Mouse (Mus musculus) spleen, adult 2 months (tissue): ENCODE data around the gene Arhgap25.

Experiments
- CTCF ChIP-seq: fragments of 200-500 bp; IDR thresholded peaks from 2 replicates; pipeline ENCODE4 v1.5.1; 2011; ENCODE audit warnings: mild to moderate bottlenecking, inconsistent platforms; ENCODE audit not compliant: insufficient read depth, insufficient read length, insufficient replicate concordance; ENCODE audit errors: extremely low read depth
- POLR2A ChIP-seq: fragments of 200-500 bp; IDR thresholded peaks from 2 replicates; pipeline ENCODE4 v1.6.1; 2011; ENCODE audit warnings: low read depth, low read length, inconsistent platforms

DNA sequence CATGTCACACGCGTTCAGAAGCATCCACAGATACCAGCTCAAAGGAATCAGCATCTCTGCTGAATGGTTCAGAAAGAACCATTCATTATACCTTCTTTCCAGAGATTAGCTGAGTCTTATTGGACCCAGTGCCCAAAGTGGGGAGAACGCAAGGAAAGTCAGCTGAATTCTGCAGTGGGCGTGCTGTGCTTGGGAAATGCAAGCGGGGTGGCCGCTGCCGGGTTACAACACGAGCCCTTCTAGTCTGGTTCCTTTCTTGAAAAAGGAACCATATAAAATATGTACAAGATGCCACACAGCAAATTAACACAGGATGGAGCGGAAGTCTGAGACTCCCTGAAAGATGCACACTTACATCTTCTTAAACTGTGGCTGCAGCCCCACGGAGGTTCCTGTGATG is 7.9 kb downstream of the Arhgap25 start:
- TF ChIP-seq CTCF (no peak), POLR2A (no peak)
